Mouse (Mus musculus) embryonic facial prominence, embryonic 14.5 days (tissue): Measurements from ENCODE around the gene Tmem245. TPM values are rescaled to one million over a fixed set of nuclear protein-coding genes. Genes with fewer than 3 reads are reported as not detected.

Experiments used
- microRNA counts: library from miRNA; unstranded; fragments of <30 nt; microRNA quantifications from one replicate; lab custom pipeline; 2017
- microRNA-seq: library from miRNA; unstranded; fragments of <30 nt; microRNA quantifications from one replicate; pipeline ENCODE4, GENCODE M21; 2016; ENCODE audit warnings: borderline number of aligned reads
- polyA plus RNA-seq: library from polyadenylated mRNA; unstranded; fragments of >200 nt; fragmentation: Nextera tagmentation; extraction: Ambion mirVana; gene quantifications from 2 replicates; pipeline ENCODE4 v1.2.1, GENCODE M21; 2014

Tmem245 gene
- polyA plus RNA-seq, 1 experiment from 2014 or later: 9.8 TPM

MicroRNAs within 50 kb of the gene (microRNA counts, 519-probe panel; counts per million panel counts)
- microRNA mmu-miR-32 (lab: Ali Mortazavi, UCI): 2,858 counts per million, percentile 64 among the panel's probes with 10 or more counts

Small RNA genes within 50 kb of the gene (microRNA-seq; reads per million reads assigned to microRNA genes)
- gene Mir32: 159 reads per million, percentile 56 among the genes with 10 or more reads in this experiment

Other genes with a start within 250 kb of the Tmem245 start
- gene Gm26657, start 207.4 kb downstream of the Tmem245 start, polyA plus RNA-seq: not detected in 2 replicates
- gene Actl7b, start 206.0 kb downstream of the Tmem245 start, polyA plus RNA-seq: not detected in 2 replicates
- not detected in 2 replicates for gene Actl7a, start 204.0 kb downstream of the Tmem245 start, polyA plus RNA-seq
- gene Elp1, start 145.1 kb downstream of the Tmem245 start, polyA plus RNA-seq: 56.8 and 74.8 TPM in 2 replicates
- gene Fam206a, start 145.1 kb downstream of the Tmem245 start, polyA plus RNA-seq: 17.6 and 18.6 TPM in 2 replicates
- gene Ctnnal1, start 82.2 kb downstream of the Tmem245 start, polyA plus RNA-seq: 23.2 and 28.0 TPM in 2 replicates
- 4.0 and 4.9 TPM in 2 replicates for gene Frrs1l, start 43.0 kb upstream of the Tmem245 start, polyA plus RNA-seq
- gene Epb41l4b, start 196.0 kb upstream of the Tmem245 start, polyA plus RNA-seq: 4.8 and 5.2 TPM in 2 replicates